Mouse (Mus musculus): ENCODE measurements around the gene Tut7.

- TF ChIP-seq POLR2A (IDR thresholded peaks at IDR 0.05; ENCODE audit: low read depth, low read length) (no peak), CTCF (conservative IDR thresholded peaks at IDR 0.05; ENCODE audit: insufficient read depth, insufficient read length, low read depth, low read length) (no peak)
Measured at GRCm38 (mm10) chr13:59814109-59814591, 8.8 kb downstream of the Tut7 start.
